Mouse (Mus musculus): ENCODE data around the gene Atf6. TPM values are rescaled to one million over a fixed set of nuclear protein-coding genes. Genes with fewer than 3 reads are reported as not detected.

The Atf6 gene
- total RNA-seq, 2 experiments from 2014 or later = 52.5 to 54.4 TPM

GRCm38 (mm10) chr1:170884978-170885561, 17.5 kb upstream of the Atf6 start, which contains the start of the genes Gm26620 and Dusp12:
Gene Gm26620, plus strand, starts transcription at chr1:170885065.
Gene Dusp12, minus strand, starts transcription at chr1:170885540.
- DNase-seq = peak; percentile 87 to 88
- intact Hi-C loops (cut with DNase I) = no loop called here

DNA sequence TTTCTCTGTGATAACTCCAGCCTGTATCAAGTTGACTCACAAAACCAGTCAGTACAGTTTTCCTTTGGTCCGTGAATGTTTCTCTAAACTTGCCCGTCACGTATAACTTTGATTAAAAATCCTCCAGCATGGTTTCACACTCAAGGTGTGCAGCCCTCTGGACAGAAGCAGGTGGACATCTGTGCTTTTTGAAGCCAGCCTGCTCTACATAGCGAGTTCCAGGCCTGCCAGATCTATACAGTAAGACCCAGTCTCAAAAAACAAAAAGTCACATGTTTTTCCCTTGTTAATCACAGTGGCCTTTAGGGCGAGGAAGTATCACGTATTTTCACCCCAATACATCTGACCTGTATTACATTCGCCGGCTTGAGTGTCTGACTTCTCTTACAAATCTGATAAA, 16.8 kb upstream of the Atf6 start:
- intact Hi-C loops (cut with DNase I) = no loop called here
- DNase-seq = no peak

- DNase-seq = no peak
- intact Hi-C loops (cut with DNase I) = no loop called here
These were observed 15.4 kb upstream of the Atf6 start for GRCm38 (mm10) chr1:170882915-170883485.

DNA sequence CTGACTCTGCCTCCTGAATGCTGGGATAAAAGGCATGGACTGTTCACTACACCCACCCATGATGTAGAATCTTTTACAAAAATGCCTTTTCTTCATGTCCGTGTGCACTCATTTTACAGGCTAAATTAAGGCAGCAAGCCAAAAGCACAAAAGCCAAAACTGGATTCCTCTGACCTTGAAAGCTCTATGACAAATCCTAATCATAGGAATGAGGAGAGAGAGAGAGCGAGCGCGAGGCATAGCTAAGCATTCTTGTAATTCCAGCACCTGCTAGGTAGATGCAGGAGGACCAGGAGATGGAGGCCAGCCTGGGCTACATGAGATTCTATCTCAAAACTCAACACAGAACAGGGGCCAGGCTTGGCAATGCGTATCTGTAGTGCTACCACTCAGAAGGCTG, 9.3 kb upstream of the Atf6 start:
- intact Hi-C loops (cut with DNase I) = no loop called here
- DNase-seq = peak in 1 of 2 experiments; percentile 19

DNA sequence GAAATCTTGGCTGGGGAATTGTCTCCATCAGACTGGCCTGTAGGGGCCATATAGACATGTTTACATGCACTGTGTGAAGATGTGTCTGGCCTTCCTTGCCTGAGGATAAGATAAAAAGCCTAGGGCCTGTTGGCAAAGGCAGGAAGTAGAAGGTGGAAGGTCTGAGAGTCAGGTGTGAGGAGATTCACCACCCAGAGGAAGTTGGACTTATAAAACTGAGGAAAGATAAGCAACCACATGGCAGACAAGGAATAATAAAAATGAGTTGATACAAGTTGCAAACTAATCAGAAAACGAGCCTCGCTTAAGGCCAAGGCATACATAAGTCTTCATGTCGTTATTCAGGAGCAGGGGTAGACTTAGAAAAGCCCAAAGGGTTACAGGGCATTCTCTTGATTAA, 8.1 kb upstream of the Atf6 start:
- intact Hi-C loops (cut with DNase I) = no loop called here
- DNase-seq = no peak

GRCm38 (mm10) chr1:170871961-170872360, 4.4 kb upstream of the Atf6 start:
- intact Hi-C loops (cut with DNase I) = no loop called here
- DNase-seq = no peak

- intact Hi-C loops (cut with DNase I) = no loop called here
- no peak for DNase-seq
These were observed 3.8 kb upstream of the Atf6 start for GRCm38 (mm10) chr1:170871402-170871801.

DNA sequence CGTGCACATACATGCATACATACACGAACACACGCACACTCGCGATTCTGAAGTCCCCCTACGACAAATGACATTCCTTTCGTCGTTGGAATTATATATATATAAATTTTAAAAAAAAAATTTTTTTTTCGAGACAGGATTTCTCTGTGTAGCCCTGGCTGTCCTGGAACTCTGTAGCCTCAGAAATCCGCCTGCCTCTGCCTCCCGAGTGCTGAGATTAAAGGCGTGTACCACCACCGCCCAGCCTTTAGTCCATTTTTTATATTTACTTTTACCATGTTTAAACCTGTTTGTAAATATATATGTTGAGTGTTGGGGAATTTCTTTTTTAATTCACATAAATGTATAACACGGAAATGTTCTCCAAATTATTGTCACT, 1.3 kb upstream of the Atf6 start:
- no peak for DNase-seq
- intact Hi-C loops (cut with DNase I) = no loop called here

- intact Hi-C loops (cut with DNase I) = no loop called here
- peak; percentile 86 to 88 for DNase-seq
These were observed 735 bp upstream of the Atf6 start for GRCm38 (mm10) chr1:170868107-170868904.

DNA sequence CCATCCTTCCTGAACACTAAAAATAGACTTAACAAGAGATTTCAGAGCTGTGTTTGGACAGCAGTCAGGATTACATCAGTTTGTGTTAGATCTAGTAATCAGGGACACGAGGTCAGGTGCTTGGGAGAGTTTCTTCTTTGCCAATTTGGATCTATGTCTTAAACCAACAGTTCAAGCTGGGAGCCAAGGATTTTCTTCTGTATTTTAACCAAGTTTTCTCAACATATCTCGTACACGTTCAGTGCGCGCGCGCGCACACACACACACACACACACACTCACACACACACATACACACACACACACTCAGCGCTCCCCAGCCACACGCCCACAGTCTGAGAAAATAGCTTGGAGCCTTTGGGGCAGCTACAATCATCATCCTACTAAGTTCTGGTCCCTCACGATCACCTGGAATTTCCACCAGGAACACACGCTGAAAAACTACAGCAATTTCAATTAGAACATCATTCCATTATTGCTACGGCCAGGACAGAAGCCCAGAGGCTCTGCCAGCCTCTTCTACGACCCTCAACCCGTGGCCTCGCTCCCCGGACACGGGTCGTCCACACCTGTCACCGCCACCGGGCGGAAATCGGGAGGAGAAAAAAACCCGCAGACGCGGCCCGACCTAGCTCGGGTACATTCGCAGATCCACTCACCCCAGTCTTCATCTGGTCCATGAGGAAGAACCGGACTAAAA, 430 bp downstream of the Atf6 start:
- intact Hi-C loops (cut with DNase I) = no loop called here
- peak; percentile 29 to 34 for DNase-seq

DNA sequence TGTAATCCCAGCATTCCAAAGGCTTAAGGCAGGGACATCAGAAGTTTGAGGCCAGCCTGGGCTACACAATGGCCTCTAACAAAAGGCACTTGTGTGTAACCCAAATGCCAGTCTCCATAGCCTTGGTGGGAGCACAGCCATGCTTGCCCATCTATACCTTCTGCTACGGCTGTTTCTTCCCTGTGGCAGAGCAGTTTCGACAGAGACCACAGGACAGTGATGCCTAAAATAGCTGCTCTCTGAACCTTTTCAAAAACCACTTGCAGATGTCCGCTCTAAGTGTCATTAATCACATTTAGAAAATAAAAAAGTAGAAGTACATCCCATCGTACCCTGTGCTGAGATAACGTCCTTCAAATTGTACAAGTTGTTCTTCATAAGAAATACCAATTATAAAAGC, 2.2 kb downstream of the Atf6 start:
- DNase-seq = no peak
- intact Hi-C loops (cut with DNase I) = no loop called here

DNA sequence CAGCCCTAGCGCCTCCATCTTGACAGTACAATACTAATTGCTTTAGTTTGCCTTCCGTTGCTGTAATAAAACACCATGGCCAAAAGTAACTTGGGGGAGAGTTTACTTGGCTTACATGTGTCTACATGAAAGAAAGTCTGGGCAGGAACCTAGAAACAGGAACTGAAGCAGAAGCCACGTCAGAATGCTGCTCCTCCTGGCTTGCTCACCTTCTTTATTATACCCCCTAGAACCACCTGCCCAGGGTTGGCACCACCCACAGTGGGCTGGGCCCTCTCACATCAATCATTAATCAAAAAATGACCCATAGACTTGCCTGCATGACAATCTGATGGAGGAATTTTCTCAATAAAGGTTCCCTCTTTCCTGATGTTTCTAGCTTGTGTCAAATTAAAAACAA, 2.8 kb downstream of the Atf6 start:
- intact Hi-C loops (cut with DNase I) = no loop called here
- no peak for DNase-seq

DNA sequence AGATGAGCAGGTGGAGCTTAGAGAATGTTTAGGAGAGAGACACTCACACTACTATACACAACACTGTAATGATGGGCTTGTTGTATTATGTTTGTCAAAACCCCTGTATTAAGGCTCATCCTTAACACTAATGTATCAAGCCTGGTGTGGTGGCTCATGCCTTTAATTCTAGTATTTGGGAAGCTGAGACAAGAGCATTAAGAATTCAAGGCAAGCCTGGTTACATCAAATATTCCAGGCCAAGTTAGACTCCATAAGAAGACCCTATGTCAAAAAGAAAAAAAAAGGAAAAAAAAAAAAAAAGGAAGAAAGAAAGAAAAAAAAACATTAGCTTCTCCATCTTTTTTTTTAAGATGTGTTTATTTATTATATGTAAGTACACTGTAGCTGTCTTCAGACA, 3.3 kb downstream of the Atf6 start:
- intact Hi-C loops (cut with DNase I) = no loop called here
- DNase-seq = no peak

- intact Hi-C loops (cut with DNase I) = no loop called here
- no peak for DNase-seq
These were observed 4.5 kb downstream of the Atf6 start for GRCm38 (mm10) chr1:170863033-170863432.

DNA sequence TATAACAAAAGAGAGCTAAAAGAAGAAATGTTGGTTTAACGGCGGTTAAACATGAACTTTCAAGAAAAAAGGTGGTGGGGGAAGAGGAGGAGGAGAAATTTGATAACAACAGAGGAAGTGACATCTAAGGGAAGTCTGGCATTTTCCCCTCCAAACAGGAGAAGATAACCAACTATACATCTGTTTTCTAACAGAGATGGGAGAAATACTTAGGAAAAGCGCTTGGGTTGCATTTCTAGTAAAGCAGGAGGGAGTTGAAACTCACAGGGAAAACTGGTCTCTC, 5.2 kb downstream of the Atf6 start:
- DNase-seq = no peak
- intact Hi-C loops (cut with DNase I) = no loop called here

GRCm38 (mm10) chr1:170861671-170862434, 5.7 kb downstream of the Atf6 start:
- DNase-seq = no peak
- intact Hi-C loops (cut with DNase I) = no loop called here

DNA sequence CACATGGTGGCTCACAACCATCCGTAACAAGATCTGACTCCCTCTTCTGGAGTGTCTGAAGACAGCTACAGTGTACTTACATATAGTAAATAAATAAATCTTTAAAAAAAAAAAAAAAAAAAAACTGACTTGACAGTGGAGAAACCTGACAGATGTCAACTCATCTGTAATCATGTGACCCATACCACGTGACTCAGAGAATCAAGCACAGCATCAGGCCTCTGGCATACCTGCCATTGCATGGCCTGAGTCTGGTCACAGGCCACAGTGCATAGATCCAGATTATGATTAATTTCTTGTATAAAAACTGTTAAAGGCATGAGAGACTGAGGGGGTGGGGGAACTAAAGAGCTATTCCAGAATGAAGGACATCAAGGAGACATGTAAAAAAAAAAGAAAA, 8.7 kb downstream of the Atf6 start:
- no peak for DNase-seq
- intact Hi-C loops (cut with DNase I) = no loop called here

DNA sequence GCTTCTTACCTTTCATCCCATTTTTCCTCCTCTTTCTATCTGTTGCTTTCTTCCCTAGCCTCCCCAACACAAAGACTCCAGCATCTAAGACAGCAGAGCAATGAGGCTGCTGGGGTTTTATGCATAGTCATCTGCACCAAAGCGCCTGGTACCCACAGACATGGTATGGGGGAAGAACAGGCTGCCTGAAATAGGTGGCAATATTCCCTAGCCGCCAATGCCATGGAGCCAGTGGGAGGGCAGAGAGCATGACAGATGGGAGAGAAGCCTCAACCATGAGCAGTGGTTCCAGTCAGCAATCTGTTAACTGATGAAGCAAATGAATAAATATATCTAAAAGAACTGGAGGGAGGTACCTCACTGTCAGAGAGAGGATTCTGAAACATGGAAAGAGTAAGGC, 10.2 kb downstream of the Atf6 start:
- intact Hi-C loops (cut with DNase I) = no loop called here
- no peak for DNase-seq

DNA sequence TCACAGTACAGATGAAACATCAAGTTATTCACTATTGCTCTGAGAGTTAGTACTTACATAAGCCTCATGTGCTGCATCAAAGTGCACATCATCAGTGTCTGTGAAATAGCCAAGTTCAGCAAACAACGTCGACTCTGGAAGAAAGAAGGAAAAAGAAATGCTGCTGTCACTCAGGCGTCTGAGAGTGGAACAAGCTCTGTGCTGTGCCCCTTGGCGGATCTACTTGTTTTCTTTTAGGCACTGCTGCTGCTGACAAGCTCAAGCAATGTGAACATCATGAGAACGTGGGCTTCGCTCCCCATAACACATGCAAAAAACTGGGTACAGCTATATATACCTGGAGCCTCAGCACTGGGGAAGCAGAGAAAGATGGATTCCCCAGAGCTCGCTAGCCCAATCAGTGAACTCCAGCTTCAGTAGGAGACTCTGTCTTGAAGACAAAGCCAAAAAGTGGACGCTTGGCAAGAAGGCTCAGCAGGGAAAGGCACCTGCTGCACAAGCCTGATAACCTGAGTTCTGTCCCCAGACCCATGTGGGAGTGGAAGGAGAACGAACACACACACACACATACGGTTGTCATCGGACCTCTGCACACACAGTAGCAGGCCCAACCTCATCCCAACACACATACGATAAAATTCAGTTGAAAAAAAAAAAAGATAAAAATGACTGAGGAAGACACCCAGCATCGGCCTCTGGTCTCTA, 12.4 kb downstream of the Atf6 start:
- intact Hi-C loops (cut with DNase I) = no loop called here
- no peak for DNase-seq

GRCm38 (mm10) chr1:170853604-170854003, 14.0 kb downstream of the Atf6 start:
- intact Hi-C loops (cut with DNase I) = no loop called here
- no peak for DNase-seq
